Mouse (Mus musculus): ENCODE data around the gene Olfr1271. TPM values are rescaled to one million over a fixed set of nuclear protein-coding genes. Genes with fewer than 3 reads are reported as not detected.
"Not testable (repeated sequence)": the region's sequence is repeated elsewhere in the genome, so short reads cannot be mapped to it uniquely, and the experiment has no call there.

Olfr1271 gene
- not detected for total RNA-seq (2021)
- long read RNA-seq, experiment 1, result 0 reads
- long read RNA-seq, experiment 2, result 0 reads

GRCm38 (mm10) chr2:90270932-90271331 lies at the start of gene Olfr1271:
Olfr1271 (minus strand) TSS chr2:90271032.
- DNase-seq, result no peak

GRCm38 (mm10) chr2:90292741-90293140 lies 21.9 kb upstream of the Olfr1271 start, which contains the start of gene Olfr1272:
Olfr1272 (minus strand) TSS chr2:90292841.
- no peak for DNase-seq

GRCm38 (mm10) chr2:90257492-90257891 lies 13.3 kb downstream of the Olfr1271 start, which contains the start of gene Olfr142:
Olfr142 (minus strand) TSS chr2:90257592.
- no peak for DNase-seq

- not testable (repeated sequence) for DNase-seq
Measured at GRCm38 (mm10) chr2:90224393-90224792, 46.4 kb downstream of the Olfr1271 start, which contains the start of gene Olfr1506. Olfr1506 (minus strand) TSS chr2:90224493.

Other genes with a start within 250 kb of the Olfr1271 start
- not detected for gene Olfr1264, start 245.5 kb downstream of the Olfr1271 start, total RNA-seq (2021)
- not detected for gene Olfr1265, start 235.7 kb downstream of the Olfr1271 start, total RNA-seq (2021)
- not detected for gene Olfr140, start 207.4 kb downstream of the Olfr1271 start, total RNA-seq (2021)
- gene Olfr1269, start 149.6 kb downstream of the Olfr1271 start, total RNA-seq (2021), result not detected
- gene Olfr32, start 128.7 kb downstream of the Olfr1271 start, total RNA-seq (2021), result not detected
- gene Olfr1270, start 117.9 kb downstream of the Olfr1271 start, total RNA-seq (2021), result not detected
- not detected for gene Olfr1506, start 46.5 kb downstream of the Olfr1271 start, total RNA-seq (2021)
- not detected for gene Olfr142, start 13.4 kb downstream of the Olfr1271 start, total RNA-seq (2021)
- gene Olfr1272, start 21.8 kb upstream of the Olfr1271 start, total RNA-seq (2021), result not detected
- gene Gm13769, start 51.2 kb upstream of the Olfr1271 start, total RNA-seq (2021), result not detected
- not detected for gene Olfr1274-ps, start 127.7 kb upstream of the Olfr1271 start, total RNA-seq (2021)

Measured in gastrocnemius, postnatal 10 days (tissue).